Mouse (Mus musculus): ENCODE results near the gene Cyp2b9. TPM values are rescaled to one million over a fixed set of nuclear protein-coding genes. Genes with fewer than 3 reads are reported as not detected.
"Not testable (repeated sequence)": the region's sequence is repeated elsewhere in the genome, so short reads cannot be mapped to it uniquely, and the experiment has no call there.

The Cyp2b9 gene
- polyA plus RNA-seq (2014; fragmentation: Nextera tagmentation; extraction: Ambion mirVana): not detected in 2 replicates

DNA sequence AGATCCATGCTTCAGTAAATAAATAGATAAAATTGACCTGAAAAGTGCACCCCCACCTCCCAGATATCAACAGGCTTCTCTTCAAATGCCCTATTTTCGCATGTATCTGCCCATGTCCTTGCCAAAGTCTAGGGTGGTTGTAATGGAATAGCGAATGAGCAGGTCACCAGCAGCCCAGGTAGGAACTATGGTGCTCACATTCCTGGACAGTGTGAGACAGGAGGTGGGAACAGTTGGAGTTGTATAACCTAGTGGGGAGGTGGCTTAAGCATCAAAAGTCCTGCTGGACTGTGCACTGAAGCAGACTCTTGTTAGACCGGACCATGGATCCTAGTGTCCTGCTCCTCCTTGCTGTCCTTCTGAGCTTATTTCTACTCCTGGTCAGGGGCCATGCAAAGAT lies at the start of gene Cyp2b9:
TSS of gene Cyp2b9 (plus strand) at position 301 of the 400 bp plus-strand sequence.
- H3K36me3 ChIP-seq (replicated peaks; ENCODE audit: control insufficient read depth, insufficient read depth, low read depth, low read length): not testable (repeated sequence)
- WGBS: 72% methylated on average over 2 of the region's 3 CpGs

DNA sequence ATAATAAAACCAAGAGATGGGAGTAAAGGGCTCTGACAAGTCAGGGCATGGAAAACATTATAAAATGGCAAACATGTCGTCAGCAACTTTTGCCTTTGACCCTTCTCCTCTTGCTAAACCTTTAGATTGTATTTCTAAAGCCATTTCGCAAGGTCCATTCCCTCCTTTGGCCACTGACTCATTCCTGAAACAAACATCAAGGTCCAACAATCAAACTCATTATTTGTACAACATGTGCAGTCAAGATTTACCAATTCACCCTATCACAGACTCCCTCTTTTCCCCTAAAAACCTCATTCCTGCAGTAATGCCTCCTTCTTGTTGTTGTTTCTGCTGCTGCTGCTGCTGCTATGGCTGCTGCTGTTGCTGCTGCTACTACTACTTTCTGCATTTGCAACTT lies 33.6 kb upstream of the Cyp2b9 start:
- H3K36me3 ChIP-seq (replicated peaks; ENCODE audit: control insufficient read depth, insufficient read depth, low read depth, low read length); H3K9me3 ChIP-seq (replicated peaks; ENCODE audit: control insufficient read depth, low read length); H3K27me3 ChIP-seq (ENCODE audit: control insufficient read depth, insufficient read depth, low read length); H3K27ac ChIP-seq (replicated peaks; ENCODE audit: low read depth, low read length); H3K4me2 ChIP-seq (ENCODE audit: low read depth, low read length); H3K4me1 ChIP-seq (ENCODE audit: control insufficient read depth, insufficient read depth, low read length); ATAC-seq (replicated peaks; ENCODE audit: insufficient number of reproducible peaks, low FRiP score, low TSS enrichment, low read depth); H3K9ac ChIP-seq (replicated peaks; ENCODE audit: low read length); DNase-seq (ENCODE audit: low spot score); H3K4me3 ChIP-seq (ENCODE audit: low read depth, low read length): not testable (repeated sequence)
- WGBS: no CpG with 5 or more reads among the region's 2 CpGs

More for the DNA sequence above, at the start of gene Cyp2b9:
- not testable (repeated sequence) for H3K4me3 ChIP-seq (ENCODE audit: low read depth, low read length); H3K9ac ChIP-seq (replicated peaks; ENCODE audit: low read length); DNase-seq (ENCODE audit: low spot score); H3K27me3 ChIP-seq (ENCODE audit: control insufficient read depth, insufficient read depth, low read length); H3K4me1 ChIP-seq (ENCODE audit: control insufficient read depth, insufficient read depth, low read length); ATAC-seq (replicated peaks; ENCODE audit: insufficient number of reproducible peaks, low FRiP score, low TSS enrichment, low read depth); H3K4me2 ChIP-seq (ENCODE audit: low read depth, low read length); H3K9me3 ChIP-seq (replicated peaks; ENCODE audit: control insufficient read depth, low read length); H3K27ac ChIP-seq (replicated peaks; ENCODE audit: low read depth, low read length)

GRCm38 (mm10) chr7:26143657-26144056 lies 29.6 kb upstream of the Cyp2b9 start:
- not testable (repeated sequence) for H3K27ac ChIP-seq (replicated peaks; ENCODE audit: low read depth, low read length); DNase-seq (ENCODE audit: low spot score); H3K4me3 ChIP-seq (ENCODE audit: low read depth, low read length); H3K4me1 ChIP-seq (ENCODE audit: control insufficient read depth, insufficient read depth, low read length); ATAC-seq (replicated peaks; ENCODE audit: insufficient number of reproducible peaks, low FRiP score, low TSS enrichment, low read depth); H3K36me3 ChIP-seq (replicated peaks; ENCODE audit: control insufficient read depth, insufficient read depth, low read depth, low read length); H3K27me3 ChIP-seq (ENCODE audit: control insufficient read depth, insufficient read depth, low read length); H3K9me3 ChIP-seq (replicated peaks; ENCODE audit: control insufficient read depth, low read length); H3K9ac ChIP-seq (replicated peaks; ENCODE audit: low read length); H3K4me2 ChIP-seq (ENCODE audit: low read depth, low read length)
- WGBS: 60% methylated on average over 1 of the region's 3 CpGs

GRCm38 (mm10) chr7:26168765-26169536 lies 4.3 kb upstream of the Cyp2b9 start:
- WGBS: 79% methylated on average over 2 of the region's 3 CpGs
- ATAC-seq (replicated peaks; ENCODE audit: insufficient number of reproducible peaks, low FRiP score, low TSS enrichment, low read depth); H3K4me2 ChIP-seq (ENCODE audit: low read depth, low read length); DNase-seq (ENCODE audit: low spot score); H3K36me3 ChIP-seq (replicated peaks; ENCODE audit: control insufficient read depth, insufficient read depth, low read depth, low read length); H3K27ac ChIP-seq (replicated peaks; ENCODE audit: low read depth, low read length); H3K9me3 ChIP-seq (replicated peaks; ENCODE audit: control insufficient read depth, low read length); H3K4me3 ChIP-seq (ENCODE audit: low read depth, low read length); H3K4me1 ChIP-seq (ENCODE audit: control insufficient read depth, insufficient read depth, low read length); H3K27me3 ChIP-seq (ENCODE audit: control insufficient read depth, insufficient read depth, low read length); H3K9ac ChIP-seq (replicated peaks; ENCODE audit: low read length): not testable (repeated sequence)

- Histone ChIP-seq H3K27me3 (ENCODE audit: control insufficient read depth, insufficient read depth, low read length) (no peaks in the 10 kb centered on the region), H3K27ac (replicated peaks; ENCODE audit: low read depth, low read length) (no peak overlapping the region), H3K4me2 (ENCODE audit: low read depth, low read length) (no peak overlapping the region), H3K36me3 (replicated peaks; ENCODE audit: control insufficient read depth, insufficient read depth, low read depth, low read length) (no peaks in the 10 kb centered on the region), H3K4me1 (ENCODE audit: control insufficient read depth, insufficient read depth, low read length) (no peaks in the 10 kb centered on the region), H3K9ac (replicated peaks; ENCODE audit: low read length) (no peak overlapping the region), H3K9me3 (replicated peaks; ENCODE audit: control insufficient read depth, low read length) (no peaks in the 10 kb centered on the region), H3K4me3 (ENCODE audit: low read depth, low read length) (no peak overlapping the region)
- ATAC-seq (replicated peaks; ENCODE audit: insufficient number of reproducible peaks, low FRiP score, low TSS enrichment, low read depth) (no peak), DNase-seq (ENCODE audit: low spot score) (no peak)
- 29% methylated on average over 2 of the region's 2 CpGs for WGBS
These were observed 27.9 kb downstream of the Cyp2b9 start for GRCm38 (mm10) chr7:26201083-26201482.

- not testable (repeated sequence) for H3K9me3 ChIP-seq (replicated peaks; ENCODE audit: control insufficient read depth, low read length); H3K4me3 ChIP-seq (ENCODE audit: low read depth, low read length); DNase-seq (ENCODE audit: low spot score); H3K27me3 ChIP-seq (ENCODE audit: control insufficient read depth, insufficient read depth, low read length); H3K36me3 ChIP-seq (replicated peaks; ENCODE audit: control insufficient read depth, insufficient read depth, low read depth, low read length); H3K9ac ChIP-seq (replicated peaks; ENCODE audit: low read length); H3K4me1 ChIP-seq (ENCODE audit: control insufficient read depth, insufficient read depth, low read length); H3K4me2 ChIP-seq (ENCODE audit: low read depth, low read length); ATAC-seq (replicated peaks; ENCODE audit: insufficient number of reproducible peaks, low FRiP score, low TSS enrichment, low read depth); H3K27ac ChIP-seq (replicated peaks; ENCODE audit: low read depth, low read length)
- 84% methylated on average over 1 of the region's 1 CpGs for WGBS
These were observed 86.8 kb downstream of the Cyp2b9 start, which contains the start of gene Vmn1r184 for GRCm38 (mm10) chr7:26260034-26260433. Vmn1r184 (plus strand) TSS chr7:26260334.

Other genes with a start within 250 kb of the Cyp2b9 start
- gene Cyp2b13, start 111.9 kb upstream of the Cyp2b9 start, polyA plus RNA-seq (2014; fragmentation: Nextera tagmentation; extraction: Ambion mirVana): not detected in 2 replicates
- gene Vmn1r184, start 86.9 kb downstream of the Cyp2b9 start, polyA plus RNA-seq (2014; fragmentation: Nextera tagmentation; extraction: Ambion mirVana): not detected in 2 replicates
- gene Cyp2a4, start 133.8 kb downstream of the Cyp2b9 start, polyA plus RNA-seq (2014; fragmentation: Nextera tagmentation; extraction: Ambion mirVana): not detected in 2 replicates
- not detected in 2 replicates for gene Nlrp9c, start 230.3 kb downstream of the Cyp2b9 start, polyA plus RNA-seq (2014; fragmentation: Nextera tagmentation; extraction: Ambion mirVana)

All from embryonic facial prominence, embryonic 11.5 days (tissue).